Mouse (Mus musculus): ENCODE results near the gene Slc30a4.
A peak's percentile ranks its signal among the peaks of the same experiment; 100 is the strongest.

Gene Slc30a4

DNA sequence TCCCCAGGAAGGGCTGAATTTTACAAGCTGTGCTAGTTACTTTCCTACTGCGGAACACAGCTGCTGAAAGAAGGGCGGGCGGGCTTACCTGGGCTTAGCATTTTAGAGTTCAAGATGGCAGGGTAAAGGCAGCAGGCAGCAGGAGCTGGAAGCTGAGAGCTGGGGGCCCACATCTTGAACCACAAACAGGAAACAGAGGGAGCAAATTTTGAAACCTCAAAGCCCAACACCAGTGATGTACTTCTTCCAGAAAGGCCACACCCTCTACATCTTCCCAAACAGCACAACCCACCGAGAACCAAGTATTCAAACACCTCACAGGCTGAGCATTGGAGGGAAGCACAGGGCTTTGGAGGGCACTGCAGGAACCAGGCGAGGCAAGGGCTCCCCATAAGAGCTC, 29.6 kb downstream of the Slc30a4 start:
- no peak for DNase-seq

DNA sequence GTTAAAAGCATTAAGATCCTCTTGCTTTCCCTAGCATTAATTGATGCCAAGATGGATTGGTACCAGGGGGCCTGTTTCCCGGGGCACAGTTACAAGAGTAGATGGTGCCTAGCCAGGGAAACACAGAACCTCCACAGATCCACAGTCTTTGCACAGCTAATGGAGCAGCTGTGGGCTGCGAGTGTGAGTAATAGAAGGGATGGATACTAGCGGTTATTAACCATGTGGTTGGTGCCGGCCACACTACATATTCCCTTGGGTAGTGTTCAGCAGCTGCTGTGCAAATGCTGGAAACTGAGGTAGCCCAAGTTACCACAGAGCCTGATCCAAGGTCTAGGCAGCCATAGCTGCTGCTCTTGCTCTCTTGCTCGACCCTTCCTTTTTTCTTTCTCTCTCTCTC, 30.7 kb downstream of the Slc30a4 start:
- DNase-seq, result no peak

DNA sequence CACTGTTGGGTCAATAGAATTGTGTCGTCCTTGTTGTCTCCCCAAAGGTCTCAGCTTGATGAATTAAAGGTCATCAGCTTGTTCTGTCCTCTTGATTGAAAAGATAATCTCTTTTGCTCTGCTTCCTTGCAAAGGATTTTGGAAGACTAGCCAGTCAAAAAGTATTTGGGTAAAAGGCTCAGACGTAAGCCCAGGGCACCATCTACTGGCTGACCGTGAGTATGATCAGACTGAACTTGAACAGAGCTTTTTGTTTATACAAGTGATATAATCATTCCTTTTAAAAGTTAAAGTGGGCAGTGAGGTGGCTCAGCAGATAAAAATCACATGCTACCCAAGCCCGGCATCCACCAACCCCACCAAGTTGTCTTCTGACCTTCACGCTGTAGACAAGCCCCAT, 34.6 kb downstream of the Slc30a4 start:
- DNase-seq, result no peak

DNA sequence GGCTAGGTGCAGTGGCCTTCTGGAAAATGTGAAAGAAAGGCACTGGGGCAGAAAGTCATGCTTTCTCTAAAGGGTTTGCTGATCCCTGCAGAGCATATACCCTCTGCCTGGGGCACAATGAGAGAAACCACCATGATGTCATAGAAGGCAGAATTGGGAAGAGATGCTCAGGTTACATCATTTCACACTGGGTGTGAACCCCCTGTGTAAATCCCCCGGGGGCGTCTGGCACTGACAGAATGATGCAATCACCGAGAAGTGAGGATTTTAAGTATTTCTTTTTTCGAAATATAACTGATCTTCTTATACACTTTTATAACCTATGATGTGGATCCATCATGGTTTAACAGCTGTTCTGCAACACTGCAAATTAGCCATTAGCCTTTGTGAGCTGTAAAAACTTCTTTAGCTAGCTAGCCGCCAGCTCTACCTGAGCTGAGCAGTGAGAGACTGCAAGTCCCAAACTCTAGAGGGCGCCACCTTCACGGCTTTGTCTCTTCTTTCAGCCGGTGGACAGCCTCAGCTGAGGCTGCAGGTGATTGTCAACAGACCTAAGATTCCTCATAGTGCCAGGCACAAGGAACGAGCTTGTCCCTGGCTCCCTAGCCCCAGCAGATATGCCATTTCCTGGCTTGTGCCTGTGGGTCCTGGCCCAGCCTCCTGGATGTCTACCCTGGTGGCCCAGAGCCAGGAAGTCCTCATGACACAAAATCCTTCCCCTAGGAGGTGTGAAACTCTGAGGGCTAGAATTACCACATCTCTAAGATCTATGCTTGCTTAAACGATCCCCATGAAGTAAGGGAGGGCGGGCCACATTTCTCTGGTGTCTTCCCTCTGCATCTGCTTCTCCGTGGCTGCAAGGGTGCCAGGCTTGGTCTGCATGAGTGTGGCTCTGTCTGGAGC, 36.2 kb downstream of the Slc30a4 start:
- DNase-seq, result peak; percentile 28

DNA sequence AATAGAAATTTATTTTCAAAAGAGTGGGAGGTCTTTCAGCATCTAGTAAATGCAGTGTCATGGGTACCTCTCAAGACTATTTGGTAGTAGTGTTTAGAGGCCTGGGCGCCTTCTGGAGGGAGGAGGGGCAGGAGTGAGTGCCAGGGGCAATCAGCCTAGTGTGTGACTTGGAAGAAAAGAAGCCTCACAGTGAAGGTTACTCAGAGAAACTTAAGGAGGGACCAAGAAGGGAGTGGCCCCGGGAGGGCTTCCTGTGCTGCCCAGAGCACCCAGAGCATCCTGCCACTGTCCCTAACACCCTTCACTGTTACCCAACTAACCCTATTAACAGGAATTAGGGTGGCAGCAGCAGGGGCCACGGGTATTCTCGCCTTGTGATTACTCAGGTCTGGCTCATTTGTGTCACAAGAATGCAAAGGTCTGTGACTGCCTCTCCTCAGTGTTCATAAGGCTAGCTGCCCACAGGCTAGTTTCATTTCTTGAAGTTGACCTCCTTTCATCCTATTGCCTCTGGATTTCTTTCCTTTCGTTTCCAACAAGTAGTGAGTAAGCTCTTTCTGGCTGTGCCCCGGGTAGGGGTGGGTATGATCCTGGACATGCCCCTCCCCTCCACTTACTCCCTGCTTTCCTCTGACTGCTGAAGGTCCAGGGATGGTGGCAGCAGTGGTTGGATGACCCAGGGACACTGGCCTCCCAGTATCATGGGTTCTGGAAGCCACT, 37.0 kb downstream of the Slc30a4 start:
- DNase-seq, result no peak

DNA sequence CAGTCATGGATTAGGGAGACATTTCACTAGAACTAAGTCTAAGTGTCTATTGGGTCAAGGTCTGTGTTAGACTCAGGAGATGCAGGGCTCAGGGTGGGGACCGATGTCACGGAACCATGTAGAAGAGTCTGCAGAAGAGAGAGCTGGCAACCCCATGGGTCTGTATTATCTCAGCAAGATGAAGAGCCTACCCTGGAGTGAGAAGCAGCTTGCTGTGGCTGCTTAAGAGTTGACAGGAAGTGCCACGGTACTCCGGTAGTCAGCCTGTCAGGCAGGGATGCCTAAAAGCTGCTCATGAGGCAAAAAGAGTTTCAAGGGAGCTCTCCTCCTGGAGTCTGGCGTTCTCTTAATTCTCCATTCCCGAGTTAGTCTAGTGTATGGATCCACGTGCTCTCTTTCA, 42.6 kb downstream of the Slc30a4 start:
- DNase-seq, result no peak

DNA sequence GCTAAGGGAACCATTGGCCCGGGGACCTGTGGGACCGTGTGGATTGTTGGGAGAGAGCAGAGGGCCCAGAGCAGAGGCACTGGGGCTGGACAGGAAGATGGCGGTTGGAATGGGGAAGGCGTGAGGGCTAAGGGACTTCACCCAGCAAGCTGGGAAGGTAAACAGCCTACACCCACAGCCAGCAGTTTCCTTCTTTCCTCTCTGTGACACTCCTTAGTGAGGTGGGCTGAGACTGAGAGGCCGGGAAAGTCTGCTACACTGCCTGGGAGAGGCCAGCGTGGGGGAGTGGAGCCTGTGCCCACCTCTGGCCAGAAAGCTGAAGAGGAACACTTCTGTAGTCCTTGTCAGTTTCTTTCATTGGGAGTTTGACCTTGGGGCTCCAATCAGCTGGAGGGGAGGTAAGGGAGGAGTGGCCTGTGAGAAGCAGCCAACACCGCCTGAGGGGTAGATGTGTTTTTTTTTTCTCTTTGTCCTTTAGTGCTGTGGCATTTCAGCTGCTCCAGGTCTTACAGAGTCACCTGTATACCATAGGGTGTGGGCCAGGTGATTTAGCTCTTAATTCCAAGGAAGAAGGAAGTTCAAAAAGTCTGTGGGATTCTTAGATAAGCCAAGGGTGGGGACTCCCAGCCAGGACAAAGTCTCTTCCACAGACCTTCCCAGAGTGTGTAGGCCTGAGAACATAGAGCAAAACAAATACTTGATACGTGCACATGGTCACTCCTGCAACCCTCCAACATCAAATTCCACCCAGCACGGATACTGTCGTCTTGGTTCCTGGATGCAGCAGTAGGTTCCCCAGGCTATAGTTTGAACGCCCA, 44.5 kb downstream of the Slc30a4 start:
- no peak for DNase-seq

DNA sequence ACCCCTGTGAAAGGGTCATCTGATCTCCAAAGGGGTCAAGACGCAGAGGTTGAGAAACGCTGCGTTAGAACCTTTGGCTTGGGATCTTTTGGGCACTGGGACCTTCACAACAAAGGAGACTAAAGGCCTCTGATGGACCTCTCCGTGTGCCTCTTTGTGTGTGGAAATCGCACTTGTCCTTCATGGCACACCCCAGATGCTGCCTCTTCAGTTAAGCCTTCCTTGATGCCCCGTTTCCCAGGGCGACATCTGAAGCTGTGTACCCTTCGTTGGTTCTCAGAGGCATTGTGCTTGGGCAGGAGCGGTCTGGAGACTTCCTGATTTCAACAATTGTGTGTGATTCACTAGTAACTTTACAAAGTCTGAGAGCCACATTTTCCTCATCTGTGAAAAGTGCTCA, 45.7 kb downstream of the Slc30a4 start:
- no peak for DNase-seq

DNA sequence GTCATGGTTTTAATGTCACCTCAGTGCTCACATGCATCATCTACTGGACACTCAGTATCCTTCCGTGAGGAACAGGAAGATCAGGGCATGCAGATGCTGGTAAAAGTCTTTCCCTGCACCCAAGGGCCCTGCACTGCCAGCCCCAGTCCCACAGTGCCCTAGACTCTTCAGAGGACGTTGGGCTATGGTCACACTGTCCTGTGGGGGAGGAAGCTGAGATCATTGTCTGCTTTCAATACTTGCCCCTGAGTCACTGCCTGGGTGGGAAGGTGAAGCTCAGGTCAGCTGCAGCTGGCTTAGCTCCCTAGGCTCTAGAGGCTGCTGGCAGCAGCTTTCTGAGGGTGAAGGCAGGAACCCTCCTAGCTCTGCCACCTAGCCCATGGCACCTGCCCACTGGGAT, 46.4 kb downstream of the Slc30a4 start:
- no peak for DNase-seq

DNA sequence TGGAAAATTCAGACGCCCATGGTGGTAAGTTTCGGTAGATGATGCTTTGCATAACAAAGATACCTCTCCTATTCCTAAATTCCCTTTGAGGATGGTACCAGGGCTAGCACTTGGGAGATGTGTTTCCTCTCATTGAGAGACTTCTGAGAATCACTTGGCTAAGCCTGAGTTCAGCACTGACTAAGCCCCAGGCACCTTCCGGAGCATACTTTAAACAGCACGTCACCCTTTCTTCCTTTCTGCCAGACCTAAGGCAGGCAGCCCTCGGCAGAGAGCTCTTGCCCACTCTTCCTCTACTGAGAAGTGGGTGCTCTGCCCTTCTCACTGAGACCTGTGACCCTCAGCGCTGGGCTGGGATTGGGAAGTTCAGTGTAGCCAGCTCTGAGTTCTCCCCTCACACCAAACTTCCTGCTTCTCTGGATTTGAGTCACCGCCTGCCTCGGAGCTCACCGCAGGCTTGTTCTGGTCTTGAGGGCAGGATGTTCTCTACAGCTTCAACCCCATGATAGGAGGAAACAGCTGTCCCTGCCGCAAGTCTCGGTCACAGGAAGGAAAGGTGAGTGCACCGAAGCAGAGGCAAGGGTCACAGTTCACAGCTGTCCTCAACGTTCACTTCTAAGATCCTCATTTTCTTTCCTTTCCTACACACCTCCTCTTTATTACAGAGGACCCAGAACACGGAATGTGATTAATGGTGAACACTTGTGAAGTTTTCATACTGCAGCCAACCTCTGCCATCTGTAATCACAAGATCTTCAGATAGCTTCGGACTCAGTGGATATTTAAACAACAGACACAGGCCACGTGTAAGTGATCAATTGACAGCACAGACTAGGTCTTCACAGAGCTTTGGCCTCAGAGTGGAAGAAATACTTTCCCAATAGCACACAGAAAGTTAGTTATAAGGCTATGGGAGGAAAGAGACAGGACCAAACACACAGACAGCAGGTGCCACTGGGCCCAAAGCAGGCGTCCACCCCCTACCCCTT, 50.1 kb downstream of the Slc30a4 start:
- DNase-seq, result no peak

DNA sequence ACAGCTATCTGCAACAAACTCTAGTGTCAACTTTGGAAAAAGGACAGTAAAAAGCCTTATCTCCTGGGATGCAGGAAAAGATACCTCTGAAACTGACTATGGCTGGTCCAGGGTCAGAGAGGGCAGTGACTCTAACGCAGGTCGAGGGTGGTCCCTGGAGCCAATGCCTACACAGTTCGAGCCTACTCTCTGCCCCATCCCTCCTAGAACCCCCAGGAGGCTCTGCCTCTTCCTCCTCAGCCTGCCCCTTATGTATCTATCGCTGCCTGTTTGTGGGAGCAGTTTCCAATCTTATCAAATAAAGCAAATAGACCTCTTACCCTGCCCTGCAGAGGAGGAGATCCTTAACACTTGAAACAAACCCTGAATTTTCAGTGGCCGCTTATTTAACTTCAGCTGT, 63.8 kb downstream of the Slc30a4 start:
- DNase-seq, result no peak

DNA sequence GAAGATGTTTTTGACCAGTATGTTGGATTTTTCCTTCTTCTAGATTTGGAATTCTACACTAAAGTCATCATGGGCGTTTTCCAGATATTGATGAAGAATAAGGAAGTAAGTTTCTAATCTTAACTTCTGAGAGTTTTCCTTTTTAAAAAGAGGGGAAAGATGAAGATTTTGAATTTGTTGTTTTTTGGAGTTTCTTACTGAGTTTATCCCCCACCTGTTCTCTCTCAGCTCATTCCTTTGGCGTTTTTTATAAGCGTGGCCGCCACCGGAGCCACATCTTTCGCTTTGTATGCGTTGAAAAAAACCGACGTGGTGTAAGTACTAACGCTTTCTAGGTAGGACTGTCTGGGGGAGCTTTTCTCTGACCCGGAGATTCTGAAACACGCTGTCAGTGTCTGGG, 64.4 kb downstream of the Slc30a4 start:
- no peak for DNase-seq

DNA sequence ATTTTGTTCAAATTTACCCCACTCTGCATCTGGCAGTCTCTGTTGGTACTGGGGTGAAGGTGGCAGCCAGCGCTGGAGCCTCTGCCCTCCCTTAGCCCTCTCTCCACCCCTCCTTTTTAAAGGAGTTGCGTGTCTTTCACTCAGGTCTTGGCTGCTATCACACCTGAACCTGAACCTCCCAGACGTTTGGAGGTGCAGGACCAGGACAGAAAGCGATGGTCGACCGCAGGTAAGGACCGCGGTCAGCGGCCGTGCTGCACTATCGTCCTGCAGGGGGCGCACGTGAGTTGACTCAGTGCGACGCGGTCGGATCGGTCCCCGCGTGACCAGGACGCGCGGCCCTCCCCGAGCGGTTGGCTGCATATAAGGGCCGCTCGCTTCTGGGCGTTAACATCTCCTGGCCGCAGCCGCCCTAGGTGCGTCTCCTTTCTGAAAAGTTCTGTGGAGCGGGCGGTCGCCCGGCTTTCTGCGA, 64.9 kb downstream of the Slc30a4 start:
- peak; percentile 55 for DNase-seq

DNA sequence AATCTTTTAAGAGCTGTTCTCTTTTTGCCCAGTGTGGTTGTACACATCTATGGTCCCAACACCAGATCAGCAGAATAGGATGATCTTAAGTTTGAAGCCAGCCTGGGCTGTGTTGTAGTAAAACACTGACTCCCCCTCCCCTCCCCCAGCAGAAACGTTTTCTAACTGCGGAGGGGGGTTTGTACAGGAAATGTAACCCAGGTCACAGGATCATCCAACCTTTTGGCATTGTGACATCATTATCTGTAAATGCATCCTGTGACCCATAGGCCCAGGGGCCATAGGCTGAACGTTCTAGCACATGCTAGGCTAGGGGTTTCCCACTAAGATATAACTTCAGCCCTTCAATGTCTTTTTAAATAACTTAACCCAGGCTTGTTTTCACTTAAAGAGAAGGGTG, 65.8 kb downstream of the Slc30a4 start, which contains the start of gene AA467197:
Gene AA467197, plus strand, starts transcription at position 301 of the 400 bp plus-strand sequence.
- DNase-seq, result no peak
